Mouse (Mus musculus) gastrocnemius, postnatal 10 days (tissue): Measurements from ENCODE around the gene Evi2a. TPM values are rescaled to one million over a fixed set of nuclear protein-coding genes. Genes with fewer than 3 reads are reported as not detected.

ENCODE experiments used
- DNase-seq: peaks from one replicate; pipeline ENCODE4 v3.0.0; 2021; ENCODE audit warnings: mixed read lengths
- long read RNA-seq, 2 experiments: library from polyadenylated mRNA; stranded (forward); transcript quantifications; one replicate each; pipeline ENCODE4 v2.0.0; 2021
- total RNA-seq, 2 experiments: library from RNA; stranded (reverse); gene quantifications; 2 replicates each; pipeline ENCODE4 v1.2.3; 2021

Evi2a gene
- 1 to 10 TPM; 2.4 to 4.3 TPM for total RNA-seq
- long read RNA-seq, experiment 1, partial matches to known transcripts, result 0 of 7 reads
- long read RNA-seq, experiment 1, other reads (novel, unspliced or antisense), result 3 of 7 reads
- long read RNA-seq, experiment 2, partial matches to known transcripts, result 1 of 2 reads
- long read RNA-seq, experiment 2, other reads (novel, unspliced or antisense), result 0 of 2 reads

- peak; percentile 18 for DNase-seq
Observed at GRCm38 (mm10) chr11:79530333-79530761, at the start of gene Evi2a, which contains the start of gene Evi2. Evi2a (minus strand) TSS chr11:79530609. Evi2 (minus strand) TSS chr11:79530589.

DNA sequence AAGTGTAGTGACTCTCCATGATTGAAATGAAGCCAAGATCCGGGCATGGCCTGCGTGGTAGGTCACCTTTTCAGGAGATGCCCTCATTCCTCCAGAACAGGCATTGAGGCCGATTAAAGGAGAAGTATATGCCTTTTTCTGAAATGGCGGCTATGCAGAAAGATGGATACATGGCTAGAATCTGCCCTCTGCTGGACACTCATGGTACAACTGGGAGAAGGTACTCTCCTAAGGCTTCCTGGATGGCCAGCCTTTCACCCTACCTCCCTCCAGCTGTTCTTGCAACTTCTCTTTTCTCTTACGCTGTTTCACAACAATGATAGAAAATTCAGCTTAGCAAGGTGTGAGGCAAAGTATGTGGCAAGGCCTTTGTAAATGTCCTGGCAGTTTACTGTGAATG lies 47.3 kb upstream of the Evi2a start:
- DNase-seq, result peak; percentile 78

DNA sequence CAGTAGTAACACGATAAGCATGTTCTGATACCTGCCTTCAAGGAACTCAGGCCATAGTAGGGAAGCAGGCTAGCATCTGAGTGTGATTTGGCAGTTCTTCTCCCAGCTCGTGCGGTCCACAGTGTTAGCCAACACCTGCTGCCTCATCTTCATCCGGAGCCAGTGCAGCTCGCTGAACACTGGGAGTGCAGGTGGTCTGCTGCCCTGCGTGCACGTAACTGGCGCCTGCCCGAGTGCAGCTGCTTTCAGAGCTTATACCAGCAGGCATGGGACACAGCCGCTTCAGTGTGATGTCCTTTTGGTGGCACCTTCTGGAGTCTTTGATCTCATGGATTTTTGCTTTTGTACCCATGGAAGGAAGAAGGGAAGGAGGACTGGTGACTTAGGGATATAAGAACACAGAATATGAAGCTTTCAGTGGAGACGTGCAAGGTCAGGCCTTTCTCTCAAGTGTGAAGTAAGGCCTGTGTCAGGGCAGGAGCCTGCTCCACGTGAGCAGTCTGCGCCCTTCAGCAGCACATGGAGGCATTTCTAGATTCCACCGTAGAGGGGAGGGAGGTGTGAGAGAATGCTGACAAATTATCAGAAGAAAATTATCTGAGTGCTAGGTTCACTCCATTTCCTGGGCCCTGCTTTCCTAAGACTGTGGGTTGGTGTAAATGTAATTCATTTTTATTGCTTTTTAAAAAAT lies 45.1 kb upstream of the Evi2a start:
- DNase-seq, result no peak

GRCm38 (mm10) chr11:79573836-79574235 lies 43.4 kb upstream of the Evi2a start:
- no peak for DNase-seq

DNA sequence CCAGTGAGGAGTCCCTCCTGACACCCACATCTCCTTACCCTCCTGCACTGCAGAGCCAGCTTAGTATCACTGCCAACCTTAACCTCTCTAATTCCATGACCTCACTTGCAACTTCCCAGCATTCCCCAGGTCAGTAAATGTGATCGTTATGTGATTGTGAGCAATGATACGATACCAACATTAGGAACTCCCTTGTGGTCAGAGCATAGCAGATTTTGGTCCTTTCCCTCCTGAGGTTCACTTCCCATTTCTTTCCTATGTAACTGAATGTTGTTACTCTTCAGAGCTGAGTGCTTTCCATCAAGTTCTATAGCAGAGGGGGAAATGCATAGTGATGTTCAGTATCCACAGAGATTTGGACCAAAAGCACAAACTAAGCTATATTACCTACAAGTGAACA lies 39.9 kb upstream of the Evi2a start:
- no peak for DNase-seq

DNA sequence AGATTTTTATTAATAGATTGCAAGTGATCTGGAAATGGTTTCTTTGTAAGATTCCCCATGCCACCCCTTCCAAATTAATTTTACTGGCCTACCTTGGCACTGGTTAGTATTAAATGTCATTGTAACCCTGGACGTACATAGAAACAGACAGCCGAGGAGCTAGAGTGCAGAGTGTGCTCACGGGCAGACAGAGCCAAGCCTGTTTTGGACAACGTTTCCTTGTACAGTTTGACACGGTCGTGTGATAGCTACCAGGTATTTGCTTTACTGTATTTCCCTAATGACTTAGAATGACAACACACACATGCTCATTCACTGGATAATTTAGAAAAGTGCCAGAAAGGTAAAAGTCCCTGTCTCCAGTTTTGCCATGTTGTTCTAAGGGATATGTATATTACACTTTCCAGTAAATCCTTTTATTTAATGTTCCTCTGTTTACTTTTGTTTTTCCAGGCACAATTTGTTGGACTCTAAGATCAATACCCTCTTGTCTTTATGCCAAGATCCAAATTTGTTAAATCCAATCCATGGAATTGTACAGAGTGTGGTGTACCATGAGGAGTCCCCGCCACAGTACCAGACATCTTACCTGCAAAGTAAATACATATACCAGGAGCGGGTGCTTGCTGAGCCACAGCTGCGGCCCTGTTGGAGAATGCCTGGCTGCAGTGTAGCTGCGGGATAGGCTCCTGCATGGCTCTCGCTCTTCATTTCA lies 37.9 kb upstream of the Evi2a start:
- DNase-seq, result no peak

DNA sequence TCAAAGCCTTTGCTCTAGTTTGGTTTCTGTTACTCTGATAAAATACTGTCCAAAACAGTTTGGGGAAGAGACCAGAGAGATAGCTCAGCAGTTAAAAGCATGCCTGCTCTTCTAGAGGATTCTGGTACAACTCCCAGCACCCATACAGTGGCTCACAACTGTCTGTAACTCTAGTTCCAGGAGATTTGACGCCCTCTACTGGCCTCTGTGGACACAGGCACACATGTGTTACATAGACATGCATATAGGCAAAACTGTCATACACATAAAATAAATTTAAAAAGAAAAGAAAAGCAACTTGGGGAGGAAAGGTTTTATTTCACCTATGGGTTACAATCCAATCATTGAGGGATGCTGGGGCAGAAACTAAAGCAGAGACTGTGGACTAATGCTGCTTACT lies 36.5 kb upstream of the Evi2a start:
- no peak for DNase-seq

DNA sequence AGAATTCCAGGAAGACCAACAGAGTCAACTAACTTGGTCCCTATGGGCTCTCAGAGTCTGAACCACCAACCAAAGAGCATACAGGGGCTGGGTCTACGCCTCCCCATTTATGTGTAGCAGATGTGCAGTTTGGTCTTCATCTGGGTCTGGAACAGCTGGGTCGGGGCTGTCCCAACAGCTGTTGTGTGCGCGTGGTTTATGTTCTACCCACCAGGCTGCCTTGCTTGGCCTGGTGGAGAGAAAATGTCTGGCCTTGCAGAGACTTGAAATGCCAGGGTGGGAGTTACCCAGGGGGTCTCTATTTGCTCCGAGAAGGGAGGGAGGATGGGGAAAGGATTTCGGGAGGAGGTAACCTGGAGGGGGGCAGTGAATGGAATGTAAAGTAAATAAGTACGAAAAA lies 33.1 kb upstream of the Evi2a start:
- no peak for DNase-seq

GRCm38 (mm10) chr11:79560536-79560935 lies 30.1 kb upstream of the Evi2a start:
- DNase-seq, result no peak

GRCm38 (mm10) chr11:79552622-79553021 lies 22.2 kb upstream of the Evi2a start:
- no peak for DNase-seq

GRCm38 (mm10) chr11:79536293-79536692 lies 5.9 kb upstream of the Evi2a start:
- DNase-seq, result no peak

DNA sequence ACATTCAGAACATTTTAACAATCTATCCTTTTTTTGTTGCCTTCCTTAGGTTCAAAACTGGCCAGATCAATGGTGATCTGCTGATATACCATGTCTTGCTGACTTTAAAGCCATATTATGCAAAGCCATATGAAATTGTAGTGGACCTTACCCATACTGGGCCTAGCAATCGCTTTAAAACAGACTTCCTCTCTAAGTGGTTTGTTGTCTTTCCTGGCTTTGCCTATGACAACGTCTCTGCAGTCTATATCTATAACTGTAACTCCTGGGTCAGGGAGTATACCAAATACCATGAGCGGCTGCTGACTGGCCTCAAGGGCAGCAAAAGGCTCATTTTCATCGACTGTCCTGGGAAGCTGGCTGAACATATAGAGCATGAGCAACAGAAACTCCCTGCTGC lies 5.1 kb upstream of the Evi2a start:
- DNase-seq, result no peak

DNA sequence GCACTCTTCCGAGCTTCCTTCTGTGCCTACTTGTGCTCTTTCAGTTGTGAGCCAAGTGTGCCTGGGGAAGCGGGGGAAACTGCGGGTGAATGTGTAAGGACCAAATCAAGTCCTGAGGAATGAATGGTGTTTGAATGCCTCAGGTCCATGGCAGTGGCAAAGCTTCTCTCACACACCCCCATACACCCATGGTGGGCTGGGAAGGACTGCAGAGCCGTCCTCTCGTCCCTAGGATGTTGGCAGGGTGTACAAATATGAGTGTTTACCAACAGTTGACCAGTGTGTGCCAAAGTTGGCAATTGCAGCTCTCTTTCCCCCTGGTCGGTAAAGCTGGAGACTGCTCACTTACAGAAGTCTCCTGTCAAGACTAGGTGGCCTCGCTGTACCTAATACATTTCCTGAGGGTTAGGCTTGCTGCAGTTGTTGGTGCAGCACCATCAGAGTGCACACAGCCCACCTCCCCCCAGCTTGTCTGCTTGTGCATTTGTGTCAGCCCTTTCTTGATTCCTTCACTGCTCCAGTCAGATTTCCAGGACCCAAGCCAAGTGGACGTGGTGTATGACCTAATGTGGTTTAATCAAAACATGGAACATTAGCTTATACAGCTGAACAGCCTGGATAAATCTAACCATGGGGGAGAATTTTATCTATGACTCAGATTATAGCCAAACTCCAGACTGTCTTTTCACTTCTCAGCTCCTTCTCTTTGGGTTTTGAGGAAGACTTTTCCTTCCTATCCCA lies 3.7 kb upstream of the Evi2a start:
- DNase-seq, result peak; percentile 47

DNA sequence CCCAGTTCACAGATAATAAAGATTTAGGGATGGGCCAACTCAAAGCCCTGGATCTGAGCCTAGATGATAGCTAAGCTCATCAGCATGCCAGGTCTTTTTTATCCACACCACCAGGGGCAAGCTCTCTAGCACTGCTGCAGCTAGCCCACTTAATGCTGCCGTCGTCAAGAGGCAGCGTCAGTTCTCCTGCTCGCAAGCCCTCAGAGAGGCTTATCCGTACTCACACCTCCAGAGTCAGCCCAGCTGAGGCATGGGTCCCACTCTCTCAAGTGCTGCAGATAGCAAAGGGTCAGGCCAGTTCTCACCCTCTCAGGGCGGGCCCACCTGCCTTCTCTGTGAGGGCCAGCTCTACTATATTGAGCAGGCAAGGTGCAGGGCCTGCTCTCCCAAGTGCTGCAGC lies 2.9 kb upstream of the Evi2a start:
- no peak for DNase-seq

GRCm38 (mm10) chr11:79531485-79531884 lies 1.1 kb upstream of the Evi2a start:
- no peak for DNase-seq

DNA sequence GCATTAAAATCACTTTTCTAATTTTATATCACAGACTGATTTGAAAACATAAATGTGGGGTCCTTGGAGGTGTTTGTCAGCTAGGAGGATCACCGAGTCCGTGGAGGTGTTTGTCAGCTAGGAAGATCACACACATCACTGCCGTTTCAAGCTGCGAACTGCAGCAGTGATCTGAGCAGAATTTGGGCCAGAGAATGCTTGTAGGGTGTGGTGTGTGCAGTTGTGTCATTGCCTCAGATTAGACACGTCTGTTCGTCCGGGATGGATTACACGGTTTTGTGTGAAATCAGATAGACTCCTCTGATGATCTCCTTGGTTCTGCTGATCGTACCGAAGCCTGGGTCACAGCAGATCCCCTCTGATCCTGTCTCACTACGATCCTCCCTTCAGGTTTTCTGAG lies 365 bp upstream of the Evi2a start:
- no peak for DNase-seq

DNA sequence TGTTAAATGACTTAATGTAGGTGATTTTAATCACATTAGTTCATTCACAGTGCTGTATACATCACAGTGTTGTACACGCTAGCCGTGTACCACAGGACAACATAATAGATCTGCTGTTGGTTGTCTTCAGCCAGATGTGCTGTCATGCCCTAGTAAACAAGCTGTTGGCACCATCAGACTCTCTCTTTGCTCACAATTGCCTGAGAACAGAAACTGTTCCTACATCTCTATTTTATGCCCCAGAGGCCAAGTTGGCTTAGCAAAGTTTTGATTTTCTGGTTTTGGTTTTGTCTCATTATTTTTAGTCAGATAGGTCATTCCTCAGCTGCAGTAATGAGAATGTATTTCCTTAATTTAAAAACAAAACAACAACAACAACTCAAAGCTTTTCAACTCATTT lies 673 bp downstream of the Evi2a start:
- DNase-seq, result no peak

DNA sequence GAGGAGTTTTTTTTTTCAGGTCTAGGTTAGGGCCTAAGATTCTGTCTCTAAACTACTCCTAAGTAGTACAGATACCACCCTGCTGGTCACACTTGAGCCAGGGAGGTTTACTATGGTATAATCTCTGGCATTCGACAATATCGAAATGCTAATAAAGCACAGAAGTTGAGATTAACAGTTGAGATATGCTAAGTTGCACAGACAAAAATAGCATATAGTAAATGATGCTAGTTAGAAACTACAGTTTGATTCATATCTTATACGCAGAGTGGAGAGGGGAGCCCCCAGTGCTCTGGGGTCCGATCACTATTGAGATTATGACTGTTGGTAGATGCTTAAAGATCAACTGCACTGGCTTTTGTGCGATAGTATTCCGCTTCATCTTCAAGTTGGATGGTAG lies 1.2 kb downstream of the Evi2a start:
- no peak for DNase-seq

DNA sequence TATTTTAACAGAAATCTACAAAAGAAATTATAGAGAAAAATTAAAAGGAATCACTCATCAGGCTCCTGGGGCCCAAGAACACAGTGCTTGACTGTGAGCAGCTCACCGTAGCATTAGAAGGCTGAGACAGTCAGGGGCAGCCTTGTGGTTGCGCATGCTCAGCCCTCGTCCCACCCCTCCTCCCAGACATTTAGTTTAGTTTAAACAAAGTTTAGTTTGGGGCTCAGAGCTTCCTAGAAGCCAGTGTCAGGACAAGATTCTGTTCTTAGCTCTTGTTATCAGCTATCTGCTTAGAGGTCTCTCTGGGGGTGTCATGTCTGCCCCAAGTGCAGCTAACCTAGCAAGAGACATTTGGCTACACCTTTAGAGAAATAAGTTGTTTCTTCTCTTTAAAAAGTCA lies 1.8 kb downstream of the Evi2a start:
- DNase-seq, result no peak

DNA sequence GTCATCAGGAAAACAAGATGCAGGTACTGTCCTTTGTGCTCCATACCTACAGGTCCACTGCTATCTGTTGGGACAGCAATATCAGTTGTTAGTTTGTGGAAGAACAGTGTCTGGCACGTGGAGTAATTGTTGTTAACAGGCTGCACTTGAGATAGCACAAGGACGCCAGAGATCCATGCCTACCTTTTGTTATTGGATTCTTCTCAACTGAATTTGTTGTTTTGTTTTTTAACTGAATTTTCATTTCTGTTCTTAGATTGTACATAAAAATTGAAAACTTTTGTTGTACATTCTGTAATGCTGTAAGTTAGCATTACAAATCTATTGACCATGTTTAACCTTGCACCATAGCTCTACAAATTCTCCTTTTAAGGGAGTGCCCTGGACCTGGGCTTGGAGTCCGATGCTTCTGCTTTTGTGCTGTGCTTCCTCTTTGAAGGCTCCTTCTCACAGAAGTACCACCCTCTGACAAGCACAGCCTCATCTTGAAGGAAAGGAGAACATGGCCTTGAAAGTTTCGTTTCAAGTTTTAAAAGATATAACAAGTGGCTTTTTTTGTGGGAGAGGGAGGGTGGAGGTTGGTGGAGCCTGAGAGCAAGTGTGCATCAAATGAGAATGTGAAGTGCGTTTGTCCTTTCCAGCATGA lies 2.5 kb downstream of the Evi2a start:
- no peak for DNase-seq

- peak; percentile 22 for DNase-seq
Observed at GRCm38 (mm10) chr11:79527015-79527738, 3.2 kb downstream of the Evi2a start.

DNA sequence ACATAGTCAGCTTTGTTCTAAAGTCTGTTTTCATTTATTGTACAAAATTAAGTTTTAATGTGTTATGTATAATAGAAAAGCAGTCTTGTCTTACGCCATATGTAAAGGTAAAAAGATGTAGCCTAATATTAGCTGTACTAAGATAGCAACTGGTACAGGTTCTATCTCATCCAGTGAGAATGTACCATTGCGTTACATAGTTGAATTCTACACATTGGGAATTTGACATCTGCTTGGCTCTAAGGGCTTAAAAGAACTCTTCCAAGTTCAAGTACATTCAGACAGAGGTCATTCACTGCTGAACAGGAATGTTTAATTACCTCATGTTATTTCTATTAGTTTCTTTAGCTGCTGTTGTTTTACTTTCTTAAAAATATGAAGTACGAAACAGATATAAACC lies 3.9 kb downstream of the Evi2a start:
- DNase-seq, result no peak
